Mouse (Mus musculus) C2C12 (cell line): Measurements from ENCODE around the gene Zfp697. TPM values are rescaled to one million over a fixed set of nuclear protein-coding genes. Genes with fewer than 3 reads are reported as not detected.

ENCODE experiments used
- H3K27me3 ChIP-seq: one replicate; pipeline ENCODE4 v1.6.1; 2011; ENCODE audit not compliant: control insufficient read depth, insufficient read depth, insufficient read length
- H3K36me3 ChIP-seq: one replicate; pipeline ENCODE4 v1.6.1; 2011; ENCODE audit not compliant: control insufficient read depth, insufficient read depth
- H3K4me3 ChIP-seq: one replicate; pipeline ENCODE4 v1.5.1; 2011; ENCODE audit warnings: mild to moderate bottlenecking, control low read depth; ENCODE audit not compliant: poor library complexity, insufficient read depth, severe bottlenecking
- H3K79me2 ChIP-seq: one replicate; pipeline ENCODE4 v1.6.1; 2011; ENCODE audit not compliant: control insufficient read depth, insufficient read depth
- H3K79me3 ChIP-seq: one replicate; pipeline ENCODE4 v1.6.1; 2011; ENCODE audit warnings: low read depth, control low read depth
- H3ac ChIP-seq: one replicate; pipeline ENCODE3; 2011; ENCODE audit warnings: low read depth; ENCODE audit not compliant: control insufficient read depth, insufficient read length
- CEBPB ChIP-seq: IDR thresholded peaks from one replicate; pipeline ENCODE4 v1.6.1; 2011; ENCODE audit warnings: low read depth, mild to moderate bottlenecking, control low read depth, moderate library complexity
- CTCF ChIP-seq: IDR thresholded peaks from one replicate; pipeline ENCODE4 v1.5.1; 2011; ENCODE audit not compliant: control insufficient read depth, insufficient read depth, insufficient read length
- FOSL1 ChIP-seq: IDR thresholded peaks from one replicate; pipeline ENCODE4 v1.8.0; 2011; ENCODE audit warnings: mild to moderate bottlenecking, low read length; ENCODE audit not compliant: poor library complexity, insufficient read depth, severe bottlenecking
- MAX ChIP-seq: IDR thresholded peaks from one replicate; pipeline ENCODE4 v1.6.1; 2011; ENCODE audit warnings: mild to moderate bottlenecking, control low read depth
- MYOD1 ChIP-seq: IDR thresholded peaks from one replicate; pipeline ENCODE4 v1.6.1; 2011; ENCODE audit warnings: low read depth; ENCODE audit not compliant: control insufficient read depth, insufficient read length
- MYOG ChIP-seq: IDR thresholded peaks from one replicate; pipeline ENCODE4 v1.6.1; 2011; ENCODE audit not compliant: control insufficient read depth, insufficient read length; ENCODE audit errors: extremely low read depth
- USF1 ChIP-seq: IDR thresholded peaks from one replicate; pipeline ENCODE4 v1.6.1; 2011; ENCODE audit warnings: low read depth, mild to moderate bottlenecking, control low read depth, moderate library complexity
- long read RNA-seq, 2 experiments: library from polyadenylated mRNA; unstranded; transcript quantifications; one replicate each; pipeline ENCODE4 v2.0.0; 2019 to 2020
- polyA plus RNA-seq: library from polyadenylated mRNA; unstranded; fragments of >200 nt; fragmentation: generic; extraction: Trizol; gene quantifications from one replicate; pipeline ENCODE4 v1.2.1, GENCODE M21; 2012; ENCODE audit warnings: missing spikeins

Zfp697 gene
- polyA plus RNA-seq: 7.5 TPM
- long read RNA-seq, experiment 1, transcript Zfp697-203 (2 exons, 2,351 nt): major isoform, 7 of 8 reads
- long read RNA-seq, experiment 1, partial matches to known transcripts: 0 of 8 reads
- long read RNA-seq, experiment 1, other reads (novel, unspliced or antisense): 1 of 8 reads
- long read RNA-seq, experiment 2, transcript Zfp697-203 (2 exons, 2,351 nt): major isoform, 29 of 32 reads
- long read RNA-seq, experiment 2, partial matches to known transcripts: 1 of 32 reads
- long read RNA-seq, experiment 2, other reads (novel, unspliced or antisense): 2 of 32 reads

DNA sequence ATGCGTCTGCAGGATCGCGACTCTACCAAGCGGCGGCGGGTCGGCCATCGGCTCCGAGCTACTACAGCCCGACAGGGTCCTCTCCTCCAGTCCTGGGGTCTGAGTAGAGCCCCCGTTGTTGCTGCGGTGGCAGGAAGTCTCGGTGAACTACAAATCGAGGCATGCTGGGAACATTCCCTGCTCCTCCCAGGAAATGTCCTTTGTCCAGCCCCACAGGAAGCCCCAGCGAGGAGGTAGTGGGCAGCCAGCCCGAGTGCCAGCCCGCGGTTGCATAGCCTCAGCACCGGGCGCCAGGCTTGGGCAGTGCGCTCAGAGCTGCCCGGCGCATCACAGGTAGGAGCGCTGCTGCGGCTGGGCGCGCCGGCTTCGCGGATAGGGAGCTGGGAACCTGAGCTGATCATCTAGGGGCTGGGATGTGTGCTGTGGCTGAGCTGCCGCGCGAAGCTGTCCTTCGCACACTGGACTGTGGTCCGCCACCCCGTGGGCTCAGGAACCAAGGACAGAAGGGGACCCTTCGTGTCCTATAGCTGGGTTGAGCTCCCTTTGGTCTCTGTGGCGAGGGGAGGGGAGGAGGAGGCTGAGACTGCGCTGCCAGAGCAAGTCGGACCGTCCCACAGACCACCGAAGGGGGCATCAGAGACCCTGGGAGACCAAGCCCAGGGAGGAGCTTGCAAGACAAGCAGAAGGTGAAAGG, at the start of gene Zfp697:
Gene Zfp697 (plus strand): TSS at position 216 of the 694 bp plus-strand sequence.
- peaks cover 43% of the 10 kb centered on the region for H3K79me3 ChIP-seq
- peak within 1 kb of the TSS; percentile 64 for H3K4me3 ChIP-seq
- H3K27me3 ChIP-seq: no peaks in the 10 kb centered on the region
- H3ac ChIP-seq: peak within 1 kb of the TSS; percentile 85
- no peaks in the 10 kb centered on the region for H3K36me3 ChIP-seq
- no peak for TF ChIP-seq MYOG
- no peak for TF ChIP-seq MYOD1
- no peak for TF ChIP-seq CTCF
- TF ChIP-seq USF1: no peak
- no peak for TF ChIP-seq CEBPB
- no peak for TF ChIP-seq FOSL1
- no peak for TF ChIP-seq MAX
- H3K79me2 ChIP-seq: peaks cover 56% of the 10 kb centered on the region

DNA sequence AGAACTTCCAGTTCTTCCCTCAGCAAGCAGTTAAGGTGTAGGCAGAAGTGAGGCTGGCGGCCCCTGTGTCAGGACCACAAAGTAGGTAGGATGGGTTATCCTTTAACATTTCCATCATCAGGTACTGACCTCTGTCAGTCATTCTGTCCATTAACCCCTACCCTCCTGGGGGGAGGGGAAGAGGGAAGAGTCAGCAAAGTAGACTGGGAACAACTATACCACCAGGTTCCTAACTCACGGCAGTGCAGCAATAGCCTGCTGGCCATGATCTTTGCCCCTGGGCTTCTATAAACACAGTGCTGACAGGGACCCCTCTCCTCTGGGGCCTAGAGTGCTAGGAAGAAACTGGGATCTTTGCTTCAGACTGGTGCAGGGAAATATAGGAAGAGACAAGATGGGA, 48.3 kb upstream of the Zfp697 start:
- Histone ChIP-seq H3ac (no peak overlapping the region), H3K27me3 (no peaks in the 10 kb centered on the region), H3K79me2 (peaks cover 77% of the 10 kb centered on the region), H3K79me3 (peaks cover 54% of the 10 kb centered on the region), H3K4me3 (no peak overlapping the region), H3K36me3 (peaks cover 76% of the 10 kb centered on the region)
- TF ChIP-seq MYOG (no peak), CTCF (no peak), MAX (no peak), FOSL1 (no peak), CEBPB (no peak)

DNA sequence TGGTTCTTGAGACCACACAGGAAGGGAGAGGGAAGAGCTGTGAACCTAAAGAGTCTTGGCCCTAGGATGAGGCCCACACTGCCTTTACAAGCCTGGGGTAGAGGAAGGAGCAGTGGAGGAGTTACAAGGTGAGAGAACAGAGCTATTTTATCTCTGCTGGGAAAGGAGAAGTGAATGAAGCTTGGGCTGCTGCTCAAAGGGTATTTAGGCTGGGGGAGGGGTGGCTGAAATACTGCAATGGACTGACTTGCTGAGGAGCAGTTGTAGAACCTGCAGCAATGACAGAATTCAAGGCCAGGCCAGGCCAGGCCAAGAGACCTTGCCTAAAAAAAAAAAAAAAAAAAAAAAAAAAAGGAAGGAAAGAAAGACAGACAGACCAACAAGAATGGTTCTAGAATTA, 46.9 kb upstream of the Zfp697 start:
- no peaks in the 10 kb centered on the region for H3K27me3 ChIP-seq
- TF ChIP-seq CEBPB (no peak), MAX (no peak), CTCF (no peak), FOSL1 (no peak), MYOD1 (no peak), USF1 (no peak), MYOG (no peak)
- H3K4me3 ChIP-seq: no peak overlapping the region
- peaks cover 57% of the 10 kb centered on the region for H3K79me3 ChIP-seq
- H3K79me2 ChIP-seq: peaks cover 76% of the 10 kb centered on the region
- H3K36me3 ChIP-seq: peaks cover 63% of the 10 kb centered on the region
- H3ac ChIP-seq: no peak overlapping the region

GRCm38 (mm10) chr3:98335886-98336285, 46.4 kb upstream of the Zfp697 start:
- peaks cover 57% of the 10 kb centered on the region for H3K36me3 ChIP-seq
- peaks cover 57% of the 10 kb centered on the region for H3K79me3 ChIP-seq
- peaks cover 73% of the 10 kb centered on the region for H3K79me2 ChIP-seq
- no peaks in the 10 kb centered on the region for H3K27me3 ChIP-seq
- no peak overlapping the region for H3ac ChIP-seq
- TF ChIP-seq FOSL1: no peak
- TF ChIP-seq MAX: no peak
- no peak for TF ChIP-seq CEBPB
- no peak for TF ChIP-seq MYOG
- no peak for TF ChIP-seq CTCF
- no peak for TF ChIP-seq USF1
- no peak for TF ChIP-seq MYOD1
- no peak overlapping the region for H3K4me3 ChIP-seq

GRCm38 (mm10) chr3:98336661-98337654, 45.3 kb upstream of the Zfp697 start:
- no peak for TF ChIP-seq FOSL1
- no peak for TF ChIP-seq USF1
- TF ChIP-seq MAX: no peak
- no peak for TF ChIP-seq CTCF
- TF ChIP-seq CEBPB: no peak
- no peak for TF ChIP-seq MYOD1
- no peak for TF ChIP-seq MYOG
- Histone ChIP-seq H3K79me2 (peaks cover 73% of the 10 kb centered on the region), H3K79me3 (peaks cover 54% of the 10 kb centered on the region), H3K4me3 (no peak overlapping the region), H3K27me3 (no peaks in the 10 kb centered on the region), H3K36me3 (peaks cover 47% of the 10 kb centered on the region), H3ac (no peak overlapping the region)
